In the genomic region with DNA sequence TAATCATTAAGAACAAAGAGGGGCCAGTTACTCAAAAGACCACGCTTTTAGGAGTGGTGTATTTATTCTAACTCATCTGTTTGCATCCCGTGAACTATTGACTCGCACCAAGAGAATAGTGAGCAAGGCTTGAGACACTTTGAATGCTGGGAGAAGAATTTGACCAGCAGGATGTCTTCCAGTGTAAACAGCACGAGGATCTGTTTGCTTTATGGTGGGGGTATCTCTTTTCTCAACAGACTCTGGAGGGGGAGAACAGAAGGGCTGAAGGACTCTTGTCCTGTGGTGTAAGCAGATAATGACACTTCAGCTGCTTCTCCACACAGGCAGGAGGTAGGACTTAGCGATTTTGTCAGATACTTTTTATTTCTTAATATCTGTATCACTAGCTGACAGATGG, we compare ENCODE assay signal across 24 mouse cellular contexts.
DNase-seq lines count a peak whose midpoint lies in the region; ATAC-seq lines count a peak whose summit lies in the region.
"Had no signal": no experiment of that assay in that cellular context is flagged by ENCODE, and none has a peak within 500 bp of the region (broad histone marks: within the 10 kb centered on the region; RNA-seq: fewer than 3 reads in every experiment).

No protein-coding gene starts in this region.

- H3K4me3 ChIP-seq in forebrain, embryonic 15.5 days: no peak overlapping the region
- H3K4me3 ChIP-seq in forebrain, embryonic 12.5 days (replicated peaks): no peak overlapping the region
- no peak overlapping the region for H3K4me3 ChIP-seq in intestine, embryonic 14.5 days (ENCODE audit: low read depth, low read length)
- H3K4me3 ChIP-seq in intestine, embryonic 15.5 days (replicated peaks): no peak overlapping the region
- H3K4me3 ChIP-seq in midbrain, embryonic 14.5 days (replicated peaks; ENCODE audit: low read depth, low read length): no peak overlapping the region
- H3K4me3 ChIP-seq in midbrain, embryonic 16.5 days (ENCODE audit: low read depth, low read length): no peak overlapping the region
- no peak overlapping the region for H3K4me3 ChIP-seq in kidney, embryonic 14.5 days (ENCODE audit: low read length)
- H3K4me3 ChIP-seq: embryonic facial prominence, embryonic 12.5 days; embryonic facial prominence, embryonic 15.5 days; gastrocnemius, adult 2 months; hindbrain, embryonic 13.5 days had no signal

- no peaks in the 10 kb centered on the region for H3K9me3 ChIP-seq in forebrain, embryonic 15.5 days
- H3K9me3 ChIP-seq in forebrain, embryonic 12.5 days: no peaks in the 10 kb centered on the region
- H3K9me3 ChIP-seq in intestine, embryonic 14.5 days (ENCODE audit: control insufficient read depth, low read length): no peaks in the 10 kb centered on the region
- no peaks in the 10 kb centered on the region for H3K9me3 ChIP-seq in intestine, embryonic 15.5 days
- H3K9me3 ChIP-seq in midbrain, embryonic 14.5 days (ENCODE audit: control insufficient read depth, low read length): no peaks in the 10 kb centered on the region
- no peaks in the 10 kb centered on the region for H3K9me3 ChIP-seq in midbrain, embryonic 16.5 days (replicated peaks; ENCODE audit: control insufficient read depth, low read length, poor library complexity, severe bottlenecking)
- no peaks in the 10 kb centered on the region for H3K9me3 ChIP-seq in kidney, embryonic 14.5 days (ENCODE audit: control insufficient read depth, low read length)
- H3K9me3 ChIP-seq: embryonic facial prominence, embryonic 12.5 days; embryonic facial prominence, embryonic 15.5 days; hindbrain, embryonic 13.5 days had no signal

- H3K27ac ChIP-seq in forebrain, embryonic 15.5 days (replicated peaks): peak overlapping the region; percentile 43
- no peak overlapping the region for H3K27ac ChIP-seq in forebrain, embryonic 12.5 days
- 0 out of 2 replicates have a peak overlapping the region, but pooled peaks have one; percentile 24 for H3K27ac ChIP-seq in intestine, embryonic 14.5 days (ENCODE audit: low read depth)
- H3K27ac ChIP-seq in intestine, embryonic 15.5 days: no peak overlapping the region
- H3K27ac ChIP-seq in midbrain, embryonic 14.5 days (replicated peaks; ENCODE audit: low read depth, low read length): no peak overlapping the region
- no peak overlapping the region for H3K27ac ChIP-seq in midbrain, embryonic 16.5 days (ENCODE audit: low read length)
- H3K27ac ChIP-seq in kidney, embryonic 14.5 days (ENCODE audit: low read depth, low read length): no peak overlapping the region
- H3K27ac ChIP-seq: embryonic facial prominence, embryonic 12.5 days; embryonic facial prominence, embryonic 15.5 days; gastrocnemius, adult 2 months; hindbrain, embryonic 13.5 days had no signal

- H3K27me3 ChIP-seq in forebrain, embryonic 15.5 days: no peaks in the 10 kb centered on the region
- H3K27me3 ChIP-seq in forebrain, embryonic 12.5 days: peaks cover 28% of the 10 kb centered on the region
- H3K27me3 ChIP-seq in intestine, embryonic 14.5 days (replicated peaks; ENCODE audit: control insufficient read depth, insufficient read depth, low read length): no peaks in the 10 kb centered on the region
- H3K27me3 ChIP-seq in intestine, embryonic 15.5 days (replicated peaks): no peaks in the 10 kb centered on the region
- H3K27me3 ChIP-seq in midbrain, embryonic 14.5 days (ENCODE audit: control insufficient read depth, insufficient read depth, low read length): no peaks in the 10 kb centered on the region
- H3K27me3 ChIP-seq in midbrain, embryonic 16.5 days (ENCODE audit: control insufficient read depth, insufficient read depth, low read depth, low read length): peaks cover 2% of the 10 kb centered on the region; the same call in 1 of the 2 replicates
- H3K27me3 ChIP-seq in kidney, embryonic 14.5 days (ENCODE audit: control insufficient read depth, insufficient read depth, low read length): no peaks in the 10 kb centered on the region
- H3K27me3 ChIP-seq: embryonic facial prominence, embryonic 12.5 days; hindbrain, embryonic 13.5 days had no signal

- ATAC-seq in forebrain, embryonic 15.5 days (replicated peaks): no peak
- ATAC-seq in forebrain, embryonic 12.5 days (ENCODE audit: low FRiP score): no peak
- ATAC-seq in intestine, embryonic 14.5 days (replicated peaks; ENCODE audit: low FRiP score, low TSS enrichment, low read depth): no peak
- ATAC-seq in intestine, embryonic 15.5 days: no peak
- no peak for ATAC-seq in midbrain, embryonic 14.5 days (ENCODE audit: low FRiP score, low TSS enrichment)
- ATAC-seq in midbrain, embryonic 16.5 days: no peak
- ATAC-seq in kidney, embryonic 14.5 days (ENCODE audit: low FRiP score, low TSS enrichment): no peak
- ATAC-seq: CD4-positive, CD25-positive, alpha-beta regulatory T cell, adult 4 months; forebrain, postnatal 0 days; hindbrain, embryonic 16.5 days; inflammation-experienced regulatory T-cells, adult 6 months had no signal

- no peaks in the 10 kb centered on the region for H3K36me3 ChIP-seq in forebrain, embryonic 15.5 days
- no peaks in the 10 kb centered on the region for H3K36me3 ChIP-seq in forebrain, embryonic 12.5 days (replicated peaks)
- H3K36me3 ChIP-seq in intestine, embryonic 14.5 days (ENCODE audit: control insufficient read depth, insufficient read depth, low read length): no peaks in the 10 kb centered on the region
- H3K36me3 ChIP-seq in intestine, embryonic 15.5 days: no peaks in the 10 kb centered on the region
- no peaks in the 10 kb centered on the region for H3K36me3 ChIP-seq in midbrain, embryonic 14.5 days (ENCODE audit: control insufficient read depth, insufficient read depth, low read length)
- no peaks in the 10 kb centered on the region for H3K36me3 ChIP-seq in midbrain, embryonic 16.5 days (ENCODE audit: control insufficient read depth, insufficient read depth, low read length)
- no peaks in the 10 kb centered on the region for H3K36me3 ChIP-seq in kidney, embryonic 14.5 days (ENCODE audit: control insufficient read depth, insufficient read depth, low read length)
- H3K36me3 ChIP-seq: embryonic facial prominence, embryonic 12.5 days; embryonic facial prominence, embryonic 15.5 days; hindbrain, embryonic 13.5 days had no signal

- H3K9ac ChIP-seq in forebrain, embryonic 15.5 days (replicated peaks): no peak overlapping the region
- no peak overlapping the region for H3K9ac ChIP-seq in forebrain, embryonic 12.5 days
- H3K9ac ChIP-seq in intestine, embryonic 14.5 days (ENCODE audit: low read length): no peak overlapping the region
- H3K9ac ChIP-seq in intestine, embryonic 15.5 days: no peak overlapping the region
- H3K9ac ChIP-seq in midbrain, embryonic 14.5 days (replicated peaks; ENCODE audit: low read length): no peak overlapping the region
- no peak overlapping the region for H3K9ac ChIP-seq in midbrain, embryonic 16.5 days (ENCODE audit: low read depth, low read length)
- H3K9ac ChIP-seq in kidney, embryonic 14.5 days (ENCODE audit: low read depth, low read length): no peak overlapping the region
- H3K9ac ChIP-seq: embryonic facial prominence, embryonic 12.5 days; embryonic facial prominence, embryonic 15.5 days; forebrain, postnatal 0 days; hindbrain, embryonic 13.5 days had no signal

- no peak overlapping the region for H3K4me2 ChIP-seq in forebrain, embryonic 15.5 days (replicated peaks)
- H3K4me2 ChIP-seq in forebrain, embryonic 12.5 days: no peak overlapping the region
- no peak overlapping the region for H3K4me2 ChIP-seq in intestine, embryonic 14.5 days (ENCODE audit: low read length)
- H3K4me2 ChIP-seq in intestine, embryonic 15.5 days (replicated peaks): no peak overlapping the region
- no peak overlapping the region for H3K4me2 ChIP-seq in midbrain, embryonic 14.5 days (ENCODE audit: low read length)
- no peak overlapping the region for H3K4me2 ChIP-seq in midbrain, embryonic 16.5 days (ENCODE audit: low read length)
- no peak overlapping the region for H3K4me2 ChIP-seq in kidney, embryonic 14.5 days (replicated peaks; ENCODE audit: low read depth, low read length)
- H3K4me2 ChIP-seq: embryonic facial prominence, embryonic 12.5 days; embryonic facial prominence, embryonic 15.5 days; heart, embryonic 11.5 days; hindbrain, embryonic 13.5 days had no signal

- WGBS in forebrain, embryonic 15.5 days: 6% methylated on average over 5 of the region's 5 CpGs
- 16% methylated on average over 5 of the region's 5 CpGs for WGBS in forebrain, embryonic 12.5 days
- whole genome bisulfite sequencing in intestine, embryonic 14.5 days: 11% methylated on average over 5 of the region's 5 CpGs
- WGBS in intestine, embryonic 15.5 days: 19% methylated on average over 5 of the region's 5 CpGs
- 16% methylated on average over 5 of the region's 5 CpGs for WGBS in midbrain, embryonic 14.5 days
- WGBS in midbrain, embryonic 16.5 days: 8% methylated on average over 5 of the region's 5 CpGs
- 44% methylated on average over 5 of the region's 5 CpGs for WGBS in kidney, embryonic 14.5 days

- peaks cover 27% of the 10 kb centered on the region for H3K4me1 ChIP-seq in forebrain, embryonic 15.5 days
- peaks cover 16% of the 10 kb centered on the region for H3K4me1 ChIP-seq in forebrain, embryonic 12.5 days
- peaks cover 19% of the 10 kb centered on the region for H3K4me1 ChIP-seq in intestine, embryonic 14.5 days (replicated peaks; ENCODE audit: control insufficient read depth, insufficient read depth, low read length)
- peaks cover 19% of the 10 kb centered on the region; the same call in 1 of the 2 replicates for H3K4me1 ChIP-seq in intestine, embryonic 15.5 days (replicated peaks)
- H3K4me1 ChIP-seq in midbrain, embryonic 14.5 days (ENCODE audit: control insufficient read depth, insufficient read depth, low read length): peaks cover 15% of the 10 kb centered on the region
- H3K4me1 ChIP-seq in midbrain, embryonic 16.5 days (ENCODE audit: control insufficient read depth, insufficient read depth, low read length): peaks cover 15% of the 10 kb centered on the region; the same call in 1 of the 2 replicates
- H3K4me1 ChIP-seq in kidney, embryonic 14.5 days (ENCODE audit: control insufficient read depth, insufficient read depth, low read length): peaks cover 9% of the 10 kb centered on the region; the same call in 1 of the 2 replicates

- DNase-seq in intestine, embryonic 14.5 days (ENCODE audit: low spot score): no peak
- peak; percentile 33 for DNase-seq in midbrain, embryonic 14.5 days
- peak; percentile 73 for DNase-seq in yolk sac, embryonic 10.5 days (ENCODE audit: low spot score)
- DNase-seq: adrenal gland, adult 2 months; adrenal gland, postnatal 14 days; cerebellum, adult 11-12 months; cerebellum, adult 8-10 months; cerebellum, postnatal 10 days; cerebellum, postnatal 36 days; forebrain, postnatal 0 days; gastrocnemius, adult 2 months; gastrocnemius, postnatal 14 days had no signal

Comparison
In these comparisons a context has a peak if more than half of its experiments do, and no peak if none do; other contexts are left out.
1. H3K27ac ChIP-seq: peak in forebrain, embryonic 15.5 days (single experiment) and intestine, embryonic 14.5 days (single experiment); none in forebrain, embryonic 12.5 days (single experiment), intestine, embryonic 15.5 days (single experiment), midbrain, embryonic 14.5 days (single experiment), midbrain, embryonic 16.5 days (single experiment) and kidney, embryonic 14.5 days (single experiment).